Mouse (Mus musculus) kidney, postnatal 0 days (tissue): ENCODE measurements at regions not wholly inside any gene's neighbourhood (a gene's known extent, or its start where the extent isn't known, plus 50 kb on each side); places are given as distances from the start of the nearest gene placed in this dataset.

Experiments used
- ATAC-seq: fragments of 200-750 bp; cut with Nextera tagmentation; replicated peaks from 2 replicates; pipeline ENCODE4 v1.8.0; 2017; ENCODE audit warnings: low read depth, moderate number of reproducible peaks, moderate TSS enrichment, moderate library complexity; ENCODE audit not compliant: low FRiP score
- DNase-seq: peaks from one replicate; pipeline ENCODE4 v3.0.0-alpha.2; 2016; ENCODE audit warnings: low spot score
- H3K27ac ChIP-seq: fragments of 300-500 bp; sonication (generic); 2 replicates; pipeline ENCODE4 v1.5.1; 2014; ENCODE audit warnings: mild to moderate bottlenecking
- H3K27me3 ChIP-seq: fragments of 300-500 bp; sonication (generic); 2 replicates; pipeline ENCODE4 v1.6.1; 2014; ENCODE audit warnings: low read length, mixed read lengths; ENCODE audit not compliant: insufficient read depth
- H3K36me3 ChIP-seq: fragments of 300-500 bp; sonication (generic); 2 replicates; pipeline ENCODE4 v1.6.1; 2014; ENCODE audit warnings: low read length, mixed read lengths; ENCODE audit not compliant: insufficient read depth
- H3K4me1 ChIP-seq: fragments of 300-500 bp; sonication (generic); replicated peaks from 2 replicates; pipeline ENCODE4 v1.6.1; 2014; ENCODE audit warnings: antibody characterized with exemption, low read length, mixed read lengths; ENCODE audit not compliant: insufficient read depth
- H3K4me2 ChIP-seq: fragments of 300-500 bp; sonication (generic); 2 replicates; pipeline ENCODE4 v1.6.1; 2014; ENCODE audit warnings: mild to moderate bottlenecking, low read length, moderate library complexity, mixed read lengths
- H3K4me3 ChIP-seq: fragments of 300-500 bp; sonication (generic); replicated peaks from 2 replicates; pipeline ENCODE4 v1.5.1; 2014; ENCODE audit warnings: low read depth, low read length
- H3K9ac ChIP-seq: fragments of 300-500 bp; sonication (generic); 2 replicates; pipeline ENCODE4 v1.6.1; 2014; ENCODE audit warnings: low read depth, low read length
- H3K9me3 ChIP-seq: fragments of 300-500 bp; sonication (generic); replicated peaks from 2 replicates; pipeline ENCODE4 v1.6.1; 2016; ENCODE audit warnings: low read length, inconsistent platforms, mixed read lengths
- CTCF ChIP-seq: IDR thresholded peaks from 2 replicates; pipeline ENCODE4 v1.5.1; 2016; ENCODE audit warnings: antibody characterized with exemption, low read depth, mild to moderate bottlenecking, moderate library complexity
- WGBS: fragments of 180-500 bp; shearing (Covaris S2); extraction: QIAGEN DNeasy Blood & Tissue Kit; methylation state at CpG from one replicate; pipeline ENCODE4 v1.1.7; 2014; 5-methylcytosine and 5-hydroxymethylcytosine counted together

DNA sequence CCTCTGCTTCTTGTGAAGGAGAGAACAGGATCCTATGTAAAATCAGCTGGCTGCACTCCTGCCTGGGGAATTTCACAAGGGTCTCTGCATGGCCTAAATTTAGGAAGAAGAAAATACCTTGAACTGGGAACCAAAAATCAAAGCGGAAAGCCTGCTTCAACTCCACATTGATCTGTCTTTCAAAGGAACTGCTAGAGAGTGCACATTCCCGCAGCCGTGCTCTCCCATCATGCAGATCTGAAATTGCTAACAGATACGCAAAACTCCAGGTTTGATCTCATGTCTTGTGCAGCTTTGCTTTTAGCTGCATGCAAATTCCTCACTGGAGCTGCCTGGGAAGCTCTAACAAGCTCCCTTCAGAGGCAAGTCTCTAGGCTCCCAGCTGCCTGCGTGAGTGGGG lies 276.7 kb upstream of the Intu start:
- Histone ChIP-seq H3K9ac (no peak overlapping the region), H3K4me2 (no peak overlapping the region), H3K27me3 (no peaks in the 10 kb centered on the region), H3K27ac (no peak overlapping the region), H3K9me3 (no peaks in the 10 kb centered on the region), H3K4me3 (no peak overlapping the region), H3K4me1 (no peaks in the 10 kb centered on the region), H3K36me3 (no peaks in the 10 kb centered on the region)
- WGBS: 65% methylated on average over 5 of the region's 5 CpGs
- DNase-seq (no peak), ATAC-seq (no peak)
- TF ChIP-seq CTCF: no peak

GRCm38 (mm10) chr3:40262536-40262935 lies 268.6 kb upstream of the Intu start:
- Histone ChIP-seq H3K4me2 (no peak overlapping the region), H3K9ac (no peak overlapping the region), H3K9me3 (no peaks in the 10 kb centered on the region), H3K4me3 (no peak overlapping the region), H3K27me3 (no peaks in the 10 kb centered on the region), H3K27ac (no peak overlapping the region), H3K36me3 (no peaks in the 10 kb centered on the region), H3K4me1 (no peaks in the 10 kb centered on the region)
- WGBS: 67% methylated on average over 7 of the region's 7 CpGs
- no peak for DNase-seq
- no peak for TF ChIP-seq CTCF
- ATAC-seq: no peak

DNA sequence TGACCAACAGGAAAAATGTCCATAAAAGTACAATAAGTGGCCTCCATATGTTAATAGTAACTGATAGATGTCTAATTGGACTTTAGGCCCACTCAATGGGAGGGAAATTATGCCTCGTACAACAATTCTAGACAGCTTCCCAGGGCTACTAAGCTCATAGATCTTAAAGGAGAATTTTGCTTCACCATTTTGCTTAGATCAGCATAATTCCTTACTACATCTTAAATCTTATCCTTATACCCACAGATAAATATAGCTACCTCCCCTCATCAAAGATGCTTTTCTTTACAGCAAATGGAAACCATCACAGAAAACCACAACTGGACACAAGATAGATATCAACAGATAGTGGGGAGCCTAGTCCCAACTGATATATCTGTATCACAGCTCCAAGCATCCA lies 263.6 kb upstream of the Intu start:
- WGBS: 74% methylated on average over 1 of the region's 1 CpGs
- Histone ChIP-seq H3K27ac (no peak overlapping the region), H3K4me2 (no peak overlapping the region), H3K4me3 (no peak overlapping the region), H3K4me1 (no peaks in the 10 kb centered on the region), H3K9me3 (no peaks in the 10 kb centered on the region), H3K27me3 (no peaks in the 10 kb centered on the region), H3K36me3 (no peaks in the 10 kb centered on the region), H3K9ac (no peak overlapping the region)
- ATAC-seq (no peak), DNase-seq (no peak)
- TF ChIP-seq CTCF: no peak

DNA sequence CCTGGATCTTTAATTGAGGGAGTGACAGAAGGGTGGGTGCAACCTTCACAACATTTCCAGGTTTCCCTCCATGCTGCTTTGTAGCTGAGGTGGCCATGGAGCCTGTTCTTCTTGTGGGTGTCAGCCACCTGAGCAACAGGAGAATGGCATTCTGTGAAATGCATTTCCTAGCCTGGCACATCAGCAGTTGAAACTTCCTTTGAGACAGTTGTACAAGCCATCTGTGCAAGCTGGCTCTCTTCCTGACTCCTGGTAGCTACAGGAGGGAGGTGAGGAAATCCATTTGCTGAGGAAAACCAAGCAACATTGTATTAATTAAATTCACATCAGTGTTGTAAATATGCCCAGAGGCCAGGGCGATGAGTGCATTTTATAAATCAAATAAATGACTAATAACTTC lies 248.2 kb upstream of the Intu start:
- TF ChIP-seq CTCF: no peak
- ATAC-seq (no peak), DNase-seq (peak; percentile 60)
- no peak overlapping the region for H3K27ac ChIP-seq
- no peak overlapping the region for H3K4me2 ChIP-seq
- no peak overlapping the region for H3K9ac ChIP-seq
- no peaks in the 10 kb centered on the region for H3K27me3 ChIP-seq
- no peaks in the 10 kb centered on the region for H3K4me1 ChIP-seq
- H3K4me3 ChIP-seq: no peak overlapping the region
- no peaks in the 10 kb centered on the region for H3K9me3 ChIP-seq
- no peaks in the 10 kb centered on the region for H3K36me3 ChIP-seq
- 57% methylated on average over 1 of the region's 1 CpGs for WGBS

DNA sequence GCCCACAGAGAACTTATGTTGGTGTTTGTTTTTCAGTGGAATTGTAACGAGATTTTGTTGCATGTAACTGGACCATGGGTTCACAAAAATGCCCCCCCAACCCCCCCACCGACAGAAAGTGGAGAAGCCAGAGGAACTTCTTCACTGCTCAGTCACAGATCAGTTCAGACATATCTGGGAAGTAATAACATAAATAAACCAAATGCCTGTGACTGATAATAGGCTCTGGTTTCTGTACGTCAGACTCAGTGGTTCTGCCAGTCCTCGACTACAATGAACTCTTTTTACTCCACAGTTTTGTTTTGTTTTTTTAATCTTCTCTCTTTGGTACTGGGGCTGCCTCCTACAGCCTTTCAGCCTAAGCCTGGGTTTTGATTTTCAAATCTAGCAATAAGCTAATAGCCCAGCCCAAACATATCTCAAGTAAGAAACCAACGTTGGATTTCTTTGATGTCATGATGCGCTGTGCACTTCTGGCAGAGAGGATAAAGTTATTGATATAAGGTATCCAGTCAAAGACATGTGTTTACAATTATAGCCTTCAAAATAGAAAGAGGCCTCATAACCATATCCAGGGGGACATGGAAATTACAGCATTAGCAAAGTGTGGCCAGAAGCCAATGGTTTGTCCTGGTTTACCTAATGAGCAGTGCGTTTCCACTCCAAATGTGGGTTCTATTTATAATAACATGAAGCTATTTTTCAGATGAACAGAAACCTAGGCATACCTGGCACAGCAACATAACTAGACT lies 244.0 kb upstream of the Intu start:
- no peak overlapping the region for H3K27ac ChIP-seq
- no peak overlapping the region for H3K4me2 ChIP-seq
- ATAC-seq (no peak), DNase-seq (no peak)
- WGBS: 68% methylated on average over 7 of the region's 7 CpGs
- H3K27me3 ChIP-seq: no peaks in the 10 kb centered on the region
- no peak overlapping the region for H3K9ac ChIP-seq
- H3K4me3 ChIP-seq: no peak overlapping the region
- H3K9me3 ChIP-seq: no peaks in the 10 kb centered on the region
- no peaks in the 10 kb centered on the region for H3K4me1 ChIP-seq
- TF ChIP-seq CTCF: no peak
- H3K36me3 ChIP-seq: no peaks in the 10 kb centered on the region

GRCm38 (mm10) chr3:40297120-40297519 lies 234.0 kb upstream of the Intu start:
- Histone ChIP-seq H3K9ac (no peak overlapping the region), H3K36me3 (no peaks in the 10 kb centered on the region), H3K4me2 (no peak overlapping the region), H3K27me3 (no peaks in the 10 kb centered on the region), H3K27ac (no peak overlapping the region), H3K4me1 (no peaks in the 10 kb centered on the region), H3K9me3 (no peaks in the 10 kb centered on the region), H3K4me3 (no peak overlapping the region)
- no peak for TF ChIP-seq CTCF
- DNase-seq (no peak), ATAC-seq (no peak)

GRCm38 (mm10) chr3:40320319-40320718 lies 210.8 kb upstream of the Intu start:
- no peak for TF ChIP-seq CTCF
- no peak for ATAC-seq
- Histone ChIP-seq H3K9ac (no peak overlapping the region), H3K9me3 (no peaks in the 10 kb centered on the region), H3K27ac (no peak overlapping the region), H3K36me3 (no peaks in the 10 kb centered on the region), H3K4me2 (no peak overlapping the region), H3K4me3 (no peak overlapping the region), H3K27me3 (no peaks in the 10 kb centered on the region), H3K4me1 (no peaks in the 10 kb centered on the region)
- no peak for DNase-seq
- 70% methylated on average over 5 of the region's 5 CpGs for WGBS
